Mouse (Mus musculus) liver, adult 2 months (tissue): Measurements from ENCODE around the gene Tmem221.

ENCODE experiments used
- CTCF ChIP-seq: fragments of 200-500 bp; IDR thresholded peaks from 2 replicates; pipeline ENCODE4 v1.5.1; 2011; ENCODE audit warnings: low read depth, low read length, control low read depth
- POLR2A ChIP-seq: fragments of 200-500 bp; IDR thresholded peaks from 2 replicates; pipeline ENCODE4 v1.6.1; 2011; ENCODE audit warnings: low read length, control low read depth; ENCODE audit not compliant: insufficient read depth; ENCODE audit errors: extremely low read depth

DNA sequence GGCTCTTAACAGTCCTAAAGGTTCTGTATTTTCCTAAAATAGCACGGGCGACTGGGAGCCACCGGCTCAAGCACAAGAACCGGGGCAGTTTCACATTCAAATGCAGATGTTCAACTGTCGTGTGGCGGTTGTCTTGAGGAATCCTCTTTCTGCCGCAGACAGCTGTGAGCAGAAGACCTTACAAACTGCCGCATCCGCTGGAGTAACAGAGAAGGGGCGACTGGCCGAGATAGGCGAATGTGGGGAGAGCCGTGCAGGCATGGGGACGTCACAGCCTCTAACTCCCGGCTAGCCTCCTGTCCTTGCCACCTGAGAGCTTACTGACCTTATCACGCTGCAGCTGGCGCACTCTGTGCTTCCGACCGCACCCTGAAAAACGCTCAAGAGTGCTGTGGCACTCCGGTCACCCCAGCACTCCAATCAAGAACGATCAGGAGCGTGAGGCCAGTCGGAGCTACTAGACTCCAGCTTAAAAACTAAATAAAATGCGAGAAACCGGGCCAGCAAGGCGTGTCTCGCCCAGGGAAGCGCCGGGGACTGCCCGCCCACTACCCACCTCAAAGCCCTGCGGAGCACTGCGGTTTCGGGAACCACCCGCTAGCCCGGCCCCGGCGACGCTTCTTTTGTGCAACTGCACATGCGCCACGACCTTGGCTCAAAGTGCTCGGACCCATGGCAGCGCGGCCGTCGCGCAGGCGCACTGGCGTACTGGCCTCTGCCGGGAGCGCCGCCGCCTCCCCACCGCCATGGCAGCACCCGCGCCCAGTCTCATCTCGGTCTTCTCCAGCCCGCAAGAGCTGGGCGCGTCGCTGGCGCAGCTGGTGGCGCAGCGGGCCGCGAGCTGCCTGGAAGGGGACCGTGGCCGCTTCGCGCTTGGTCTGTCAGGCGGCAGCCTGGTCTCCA lies 33.1 kb upstream of the Tmem221 start, which contains the start of gene Pgls:
- no peak; the same call in 1 of the 2 replicates for TF ChIP-seq POLR2A
- no peak for TF ChIP-seq CTCF
